Mouse (Mus musculus): Measurements from ENCODE around the gene Pde7b.

GRCm38 (mm10) chr10:20672591-20672990 lies 52.3 kb downstream of the Pde7b start:
- TF ChIP-seq CTCF (IDR thresholded peaks at IDR 0.05) (no peak), EP300 (IDR thresholded peaks at IDR 0.05) (no peak)
